Mouse (Mus musculus): ENCODE measurements around the gene Fkbpl.

Fkbpl gene

GRCm38 (mm10) chr17:34644608-34645007 is at the start of gene Fkbpl:
Gene Fkbpl (plus strand): TSS chr17:34644764.
- DNase-seq, result peak; percentile 95 to 97

- no peak for DNase-seq
Observed at GRCm38 (mm10) chr17:34596098-34596497, 48.5 kb upstream of the Fkbpl start.

- peak in 1 of 2 experiments; percentile 6 for DNase-seq
Observed at GRCm38 (mm10) chr17:34597566-34598095, 46.9 kb upstream of the Fkbpl start, which contains the start of gene Ager. Gene Ager (plus strand): TSS chr17:34597862.

DNA sequence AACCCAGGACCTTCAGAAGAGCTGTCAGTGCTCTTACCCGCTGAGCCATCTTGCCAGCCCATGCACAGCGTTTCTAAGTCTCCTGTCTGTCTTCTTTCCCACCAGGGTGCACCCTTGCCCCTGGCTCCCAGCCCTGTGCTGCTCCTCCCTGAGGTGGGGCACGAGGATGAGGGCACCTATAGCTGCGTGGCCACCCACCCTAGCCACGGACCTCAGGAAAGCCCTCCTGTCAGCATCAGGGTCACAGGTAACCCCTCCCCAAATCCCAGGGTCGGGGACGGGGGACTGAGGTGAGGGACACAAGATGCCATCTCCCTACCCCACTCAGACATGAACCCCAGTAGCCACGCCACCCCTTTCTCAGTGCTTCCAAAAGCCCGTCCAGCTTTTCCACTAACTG is 44.7 kb upstream of the Fkbpl start:
- DNase-seq, result peak in 1 of 2 experiments; percentile 20

- no peak for DNase-seq
Observed at GRCm38 (mm10) chr17:34601796-34602195, 42.8 kb upstream of the Fkbpl start.

- DNase-seq, result peak; percentile 97 to 100
Observed at GRCm38 (mm10) chr17:34603375-34604060, 41.0 kb upstream of the Fkbpl start, which contains the start of gene Rnf5. Gene Rnf5 (minus strand): TSS chr17:34603690.

GRCm38 (mm10) chr17:34604061-34604508 is 40.5 kb upstream of the Fkbpl start, which contains the start of gene Agpat1:
Gene Agpat1 (plus strand): TSS chr17:34604262.
- DNase-seq, result peak; percentile 96 to 100

GRCm38 (mm10) chr17:34604511-34605237 is 39.9 kb upstream of the Fkbpl start:
- DNase-seq, result no peak

- peak; percentile 97 for DNase-seq
Observed at GRCm38 (mm10) chr17:34605609-34606008, 39.0 kb upstream of the Fkbpl start.

DNA sequence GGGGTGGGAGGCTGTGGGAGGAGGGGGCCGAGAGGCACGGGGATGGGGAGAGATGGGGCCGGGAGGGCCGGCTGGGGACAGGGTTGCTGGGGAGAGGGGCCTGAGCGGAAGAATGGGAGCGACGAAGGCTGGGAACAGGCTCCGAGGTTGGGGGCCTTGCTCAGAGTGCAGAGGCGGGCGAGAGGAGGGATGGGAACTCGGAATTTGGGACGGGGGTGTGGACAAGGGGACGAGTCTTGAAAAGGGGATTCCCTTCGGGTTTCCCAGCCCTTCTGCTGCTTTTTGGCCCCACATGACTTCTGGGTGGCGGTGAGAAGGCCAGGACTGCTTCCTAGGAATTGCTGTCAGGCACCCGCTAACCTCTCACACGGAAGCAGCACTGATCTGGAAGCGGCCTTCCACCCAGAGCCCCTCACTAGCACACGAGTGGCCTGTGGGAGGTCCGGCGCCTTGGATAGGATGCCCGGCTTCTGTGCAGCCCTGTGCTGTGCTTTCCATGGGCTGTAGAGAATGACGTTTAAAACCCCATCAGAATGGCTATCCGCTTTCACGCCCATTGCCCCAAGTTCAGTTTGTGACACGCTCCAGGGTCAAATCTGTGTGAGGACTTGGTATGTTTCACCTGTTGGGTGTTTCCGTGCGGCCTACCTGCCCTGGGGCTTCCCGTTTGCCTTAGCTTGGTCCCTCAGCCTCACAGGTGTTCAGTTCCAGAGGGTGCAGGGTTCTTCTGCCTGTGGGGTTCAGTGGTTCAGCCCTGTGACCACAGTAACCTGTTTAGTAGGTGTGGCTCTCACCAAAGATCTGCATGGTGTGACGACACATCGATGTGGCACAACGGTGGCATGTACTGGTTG is 38.2 kb upstream of the Fkbpl start:
- peak in 1 of 2 experiments; percentile 45 for DNase-seq

DNA sequence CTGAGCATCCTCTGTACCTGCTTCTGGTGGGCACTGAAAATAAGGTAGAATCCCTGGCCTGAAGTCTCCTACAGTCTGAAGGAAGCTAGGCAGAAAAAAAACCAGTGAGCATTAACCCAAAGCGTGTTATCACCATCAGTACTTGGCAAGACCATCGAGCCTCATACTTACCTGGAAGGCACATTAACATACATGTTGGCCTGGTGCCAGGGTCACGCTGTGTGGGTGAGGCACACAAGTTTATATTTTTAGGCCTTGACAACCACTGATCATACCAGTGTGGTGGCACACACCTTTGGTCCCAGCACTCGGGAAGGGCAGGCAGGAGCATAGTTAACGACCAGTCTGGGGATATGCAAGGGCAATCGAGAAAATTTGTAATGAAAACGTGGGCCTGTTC is 36.6 kb upstream of the Fkbpl start:
- peak in 1 of 2 experiments; percentile 37 for DNase-seq

DNA sequence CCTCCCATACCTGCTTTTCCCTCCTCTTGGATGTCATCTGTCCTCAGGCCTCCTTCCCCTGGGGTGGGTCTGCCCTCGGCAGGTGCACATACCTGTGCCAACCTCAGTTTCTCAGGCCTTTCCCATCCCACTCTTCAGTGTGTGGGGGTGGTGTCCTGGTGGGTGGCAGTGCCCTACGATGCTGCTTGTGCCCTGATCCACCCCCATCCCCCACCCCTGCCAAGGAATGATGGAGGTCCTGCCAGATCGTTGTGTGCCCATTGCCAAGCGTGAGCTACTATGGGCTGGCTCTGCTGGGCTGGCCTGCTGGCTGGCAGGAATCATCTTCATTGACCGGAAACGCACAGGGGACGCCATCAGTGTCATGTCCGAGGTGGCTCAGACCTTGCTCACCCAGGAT is 33.5 kb upstream of the Fkbpl start:
- DNase-seq, result peak in 1 of 2 experiments; percentile 11

- no peak for DNase-seq
Observed at GRCm38 (mm10) chr17:34613054-34613645, 31.4 kb upstream of the Fkbpl start.

DNA sequence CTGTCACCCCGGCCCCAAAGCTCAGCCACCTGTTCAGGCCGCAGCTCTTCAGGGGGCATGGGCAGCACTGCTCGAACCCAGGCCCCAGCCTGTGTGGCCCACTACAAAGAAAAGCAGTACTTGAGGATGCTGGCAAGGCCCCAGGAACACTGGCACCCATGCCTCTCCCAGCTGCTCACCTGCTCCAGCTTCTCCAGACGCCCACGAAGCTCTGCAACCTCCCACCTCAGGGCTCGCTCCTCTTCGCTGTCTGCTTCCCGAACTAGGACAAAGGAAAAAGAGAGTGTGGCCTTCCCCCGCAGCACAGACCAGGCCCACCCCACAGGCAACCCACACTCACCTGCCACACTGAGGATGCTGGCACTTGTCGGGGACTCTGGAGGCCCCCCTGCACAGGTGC is 30.7 kb upstream of the Fkbpl start:
- no peak for DNase-seq

DNA sequence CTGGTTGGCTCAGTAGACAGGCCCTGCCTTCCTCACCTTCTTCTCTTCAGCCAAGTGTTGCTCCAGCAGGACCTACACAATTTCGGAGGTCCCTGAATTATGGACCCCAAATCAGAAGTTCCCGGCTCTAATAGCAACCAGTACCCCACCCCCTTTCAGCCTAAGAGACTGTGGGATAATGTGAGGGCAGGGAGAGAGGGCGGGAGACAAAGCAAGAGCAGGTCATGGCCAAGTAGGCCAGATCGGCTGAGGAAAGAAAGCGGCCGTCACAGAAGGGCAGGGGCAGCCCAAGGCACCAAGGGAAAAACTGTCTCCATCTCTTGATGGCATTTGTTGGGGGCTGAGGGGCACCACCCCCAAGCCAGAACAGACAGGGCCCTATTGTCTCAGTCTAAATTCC is 28.7 kb upstream of the Fkbpl start, which contains the start of gene Egfl8:
Egfl8 (minus strand) TSS at position 101 of the 400 bp plus-strand sequence.
- no peak for DNase-seq

DNA sequence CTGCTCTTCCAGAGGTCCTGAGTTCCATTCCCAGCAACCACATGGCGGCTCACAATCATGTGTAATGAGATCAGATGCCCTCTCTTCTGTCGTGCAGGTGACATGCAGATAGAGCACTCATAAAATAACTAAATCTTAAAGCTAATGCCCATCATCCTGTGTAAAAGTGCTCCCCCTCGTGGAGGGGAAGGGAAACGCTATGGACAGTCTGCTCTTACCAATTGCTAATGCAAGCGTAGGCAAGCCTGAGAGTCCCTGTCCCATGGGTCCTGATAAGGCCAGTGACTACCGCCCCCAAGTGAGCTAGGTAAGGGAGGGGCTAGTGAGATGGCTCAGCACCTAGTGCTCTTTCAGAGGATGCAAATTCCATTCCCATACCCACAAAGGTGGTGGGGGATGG is 25.6 kb upstream of the Fkbpl start:
- DNase-seq, result peak; percentile 73 to 76

DNA sequence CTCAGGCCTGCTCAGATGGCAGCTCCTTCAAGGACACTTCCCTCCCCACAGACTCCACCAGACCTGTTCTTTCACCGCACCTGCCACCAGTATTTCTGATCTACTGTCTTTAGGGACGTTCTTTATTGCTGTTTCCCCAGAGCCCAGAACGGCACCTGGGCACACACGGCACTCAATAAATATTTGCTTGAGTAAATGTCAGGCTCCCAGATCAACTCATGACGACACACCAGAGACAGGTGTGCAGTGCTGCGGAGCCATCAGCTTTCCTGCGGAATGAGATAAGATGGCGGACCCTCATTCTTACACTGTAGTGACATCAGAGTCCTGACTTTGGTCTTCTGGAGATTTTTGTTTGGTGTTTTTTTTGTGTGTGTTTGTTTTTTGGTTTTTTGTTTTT is 23.6 kb upstream of the Fkbpl start:
- DNase-seq, result no peak

- no peak for DNase-seq
Observed at GRCm38 (mm10) chr17:34623161-34623560, 21.4 kb upstream of the Fkbpl start.

DNA sequence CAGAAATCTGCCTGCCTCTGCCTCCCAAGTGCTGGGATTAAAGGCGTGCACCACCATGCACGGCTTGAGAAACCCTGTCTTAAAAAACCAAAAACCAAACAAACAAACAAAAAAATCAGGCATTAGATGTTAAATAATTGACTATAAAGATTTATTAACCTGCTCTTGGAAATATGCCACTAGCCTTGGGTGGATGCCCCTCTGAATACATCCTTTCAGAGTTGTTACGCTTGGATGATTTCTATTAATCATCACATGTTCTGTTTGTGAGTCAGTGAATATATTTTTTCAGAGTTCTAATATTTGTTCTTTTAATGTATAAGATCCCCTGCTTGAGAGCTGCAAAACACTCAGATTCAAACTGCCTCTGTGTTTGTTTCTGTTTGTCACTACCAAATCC is 19.6 kb upstream of the Fkbpl start:
- DNase-seq, result no peak

- DNase-seq, result no peak
Observed at GRCm38 (mm10) chr17:34626062-34626772, 18.3 kb upstream of the Fkbpl start.

DNA sequence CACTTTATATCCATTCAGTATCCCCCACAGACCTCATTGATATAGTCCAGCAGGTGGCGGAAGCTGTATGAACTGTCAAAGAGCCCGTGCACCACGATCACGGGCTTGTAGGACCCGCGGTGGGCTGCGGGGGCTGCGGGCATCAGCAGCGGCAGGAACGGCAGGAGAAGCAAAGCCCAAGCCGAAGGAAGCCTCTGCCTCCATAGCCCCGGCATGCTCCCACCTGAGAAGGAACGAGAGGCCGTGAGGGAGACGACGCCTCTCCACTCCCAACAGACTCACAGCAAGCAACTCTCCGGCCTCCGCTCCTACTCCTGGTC is 17.8 kb upstream of the Fkbpl start:
- no peak for DNase-seq
